Mouse (Mus musculus) layer of hippocampus, postnatal 25 days (tissue): ENCODE results near the gene 2010109A12Rik. TPM values are rescaled to one million over a fixed set of nuclear protein-coding genes. Genes with fewer than 3 reads are reported as not detected.

ENCODE experiments used
- DNase-seq, 2 experiments: peaks; one replicate each; pipeline ENCODE4 v3.0.0; 2022; ENCODE audit warnings: mixed read lengths in 2 of 2, low spot score in 1 of 2; ENCODE audit errors: extremely low spot score in 1 of 2
- total RNA-seq, 2 experiments: library from RNA; stranded (reverse); gene quantifications; 2 replicates each; pipeline ENCODE4 v1.2.3; 2021

Gene 2010109A12Rik
- total RNA-seq, result 1 to 10 TPM in 1 of 2 experiments, under 1 TPM in 1; 0.49 to 2.6 TPM

- DNase-seq, result peak; percentile 88 to 96
Observed at GRCm38 (mm10) chr5:93206109-93207005, at the start of gene 2010109A12Rik, which contains the start of gene Ccni. 2010109A12Rik (plus strand) TSS chr5:93206518. Ccni (minus strand) TSS chr5:93206495.

GRCm38 (mm10) chr5:93163541-93163940, 42.8 kb upstream of the 2010109A12Rik start:
- peak in 1 of 2 experiments; percentile 64 for DNase-seq

- DNase-seq, result no peak
Observed at GRCm38 (mm10) chr5:93167919-93168516, 38.3 kb upstream of the 2010109A12Rik start.

GRCm38 (mm10) chr5:93168654-93169053, 37.7 kb upstream of the 2010109A12Rik start:
- DNase-seq, result no peak

- no peak for DNase-seq
Observed at GRCm38 (mm10) chr5:93171420-93171819, 34.9 kb upstream of the 2010109A12Rik start.

- DNase-seq, result no peak
Observed at GRCm38 (mm10) chr5:93172536-93172935, 33.8 kb upstream of the 2010109A12Rik start.

GRCm38 (mm10) chr5:93174675-93175074, 31.6 kb upstream of the 2010109A12Rik start:
- DNase-seq, result no peak

GRCm38 (mm10) chr5:93178616-93179015, 27.7 kb upstream of the 2010109A12Rik start:
- DNase-seq, result no peak

GRCm38 (mm10) chr5:93180252-93180651, 26.1 kb upstream of the 2010109A12Rik start:
- no peak for DNase-seq

GRCm38 (mm10) chr5:93183311-93183710, 23.0 kb upstream of the 2010109A12Rik start:
- DNase-seq, result no peak

GRCm38 (mm10) chr5:93184548-93184947, 21.8 kb upstream of the 2010109A12Rik start:
- DNase-seq, result no peak

GRCm38 (mm10) chr5:93189607-93190006, 16.7 kb upstream of the 2010109A12Rik start:
- DNase-seq, result no peak

GRCm38 (mm10) chr5:93190428-93190827, 15.9 kb upstream of the 2010109A12Rik start:
- DNase-seq, result no peak

- DNase-seq, result no peak
Observed at GRCm38 (mm10) chr5:93198232-93198631, 8.1 kb upstream of the 2010109A12Rik start.

- DNase-seq, result no peak
Observed at GRCm38 (mm10) chr5:93201181-93201580, 5.1 kb upstream of the 2010109A12Rik start.

GRCm38 (mm10) chr5:93205371-93206108, 778 bp upstream of the 2010109A12Rik start:
- peak; percentile 34 to 49 for DNase-seq

GRCm38 (mm10) chr5:93207006-93207348, 659 bp downstream of the 2010109A12Rik start:
- DNase-seq, result peak in 1 of 2 experiments; percentile 37

- DNase-seq, result no peak
Observed at GRCm38 (mm10) chr5:93207555-93207954, 1.2 kb downstream of the 2010109A12Rik start.

GRCm38 (mm10) chr5:93218375-93218774, 12.1 kb downstream of the 2010109A12Rik start:
- DNase-seq, result no peak

GRCm38 (mm10) chr5:93221661-93222060, 15.3 kb downstream of the 2010109A12Rik start:
- no peak for DNase-seq

- no peak for DNase-seq
Observed at GRCm38 (mm10) chr5:93224549-93224948, 18.2 kb downstream of the 2010109A12Rik start.
